Mouse (Mus musculus): Measurements from ENCODE around the gene Rbfox3. TPM values are rescaled to one million over a fixed set of nuclear protein-coding genes. Genes with fewer than 3 reads are reported as not detected.

The Rbfox3 gene
- polyA plus RNA-seq, 1 experiment from 2014 or later: 0.69 TPM

DNA sequence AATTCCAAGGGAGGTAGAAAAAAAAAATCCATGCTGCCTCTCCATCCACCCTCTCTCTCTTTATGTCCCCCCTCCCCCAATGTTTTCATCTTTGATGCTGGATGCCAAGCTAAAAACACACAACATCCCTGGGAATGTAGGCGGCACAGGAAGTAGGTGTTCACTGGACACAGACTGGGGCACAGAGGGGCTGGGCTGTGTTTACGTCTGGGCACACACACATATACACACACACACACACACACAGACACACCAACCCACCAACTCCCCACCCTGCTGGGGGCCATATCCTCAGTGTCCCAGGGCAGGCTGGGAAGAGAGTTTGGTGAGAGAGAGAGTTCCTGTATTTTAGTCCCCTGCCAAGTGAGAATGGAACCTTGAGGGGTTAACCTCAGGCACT is 417.9 kb downstream of the Rbfox3 start:
- 62% methylated on average over 2 of the region's 2 CpGs for WGBS (ENCODE audit: insufficient replicate concordance)
- H3K4me2 ChIP-seq: no peak overlapping the region
- H3K36me3 ChIP-seq (ENCODE audit: control insufficient read depth, insufficient read depth, low read length): no peaks in the 10 kb centered on the region

DNA sequence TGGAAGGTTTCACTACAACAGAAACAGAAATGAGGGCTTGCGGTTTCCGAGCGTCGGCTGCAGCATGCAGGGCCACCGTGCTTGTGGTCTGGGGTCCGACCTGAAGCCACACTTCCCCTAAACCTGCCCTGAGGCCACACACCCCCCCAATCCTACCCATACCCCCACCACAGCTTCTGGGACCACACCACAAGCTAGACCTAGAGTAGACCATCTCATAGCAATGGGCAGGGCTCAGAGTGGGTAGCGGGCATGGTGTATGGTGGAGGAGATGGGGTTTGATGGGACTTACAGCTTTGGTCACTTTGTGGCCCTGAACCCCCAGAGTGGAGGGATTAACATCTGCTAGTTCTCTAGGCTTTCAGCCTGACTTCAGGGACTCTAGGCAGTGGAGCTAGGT is 420.2 kb downstream of the Rbfox3 start:
- ATAC-seq (replicated peaks; ENCODE audit: insufficient number of reproducible peaks, low FRiP score, low TSS enrichment): no peak
- no peaks in the 10 kb centered on the region for H3K9me3 ChIP-seq (replicated peaks; ENCODE audit: control insufficient read depth, low read length)
- 86% methylated on average over 7 of the region's 7 CpGs for WGBS (ENCODE audit: insufficient replicate concordance)
- no peak overlapping the region for H3K27ac ChIP-seq (ENCODE audit: low read depth, low read length)
- H3K4me1 ChIP-seq (ENCODE audit: control insufficient read depth, insufficient read depth, low read length): peaks cover 3% of the 10 kb centered on the region; the same call in 1 of the 2 replicates
- no peak overlapping the region for H3K4me3 ChIP-seq (ENCODE audit: low read depth, low read length)
- peaks cover 11% of the 10 kb centered on the region for H3K27me3 ChIP-seq (ENCODE audit: control insufficient read depth, insufficient read depth, low read length)
- no peak overlapping the region for H3K4me2 ChIP-seq
- no peaks in the 10 kb centered on the region for H3K36me3 ChIP-seq (ENCODE audit: control insufficient read depth, insufficient read depth, low read length)
- no peak overlapping the region for H3K9ac ChIP-seq (ENCODE audit: low read depth, low read length)

More for the DNA sequence above, 417.9 kb downstream of the Rbfox3 start:
- H3K4me1 ChIP-seq (ENCODE audit: control insufficient read depth, insufficient read depth, low read length): peaks cover 3% of the 10 kb centered on the region; the same call in 1 of the 2 replicates
- ATAC-seq (replicated peaks; ENCODE audit: insufficient number of reproducible peaks, low FRiP score, low TSS enrichment): no peak
- H3K27ac ChIP-seq (ENCODE audit: low read depth, low read length): no peak overlapping the region
- no peak overlapping the region for H3K4me3 ChIP-seq (ENCODE audit: low read depth, low read length)
- H3K9ac ChIP-seq (ENCODE audit: low read depth, low read length): no peak overlapping the region
- no peaks in the 10 kb centered on the region for H3K9me3 ChIP-seq (replicated peaks; ENCODE audit: control insufficient read depth, low read length)
- peaks cover 11% of the 10 kb centered on the region for H3K27me3 ChIP-seq (ENCODE audit: control insufficient read depth, insufficient read depth, low read length)

- peak overlapping the region; percentile 23; the same call in 1 of the 2 replicates for H3K9ac ChIP-seq (ENCODE audit: low read depth, low read length)
- WGBS (ENCODE audit: insufficient replicate concordance): 15% methylated on average over 22 of the region's 22 CpGs
- H3K27ac ChIP-seq (ENCODE audit: low read depth, low read length): no peak overlapping the region
- H3K4me2 ChIP-seq: peak overlapping the region; percentile 46
- no peak overlapping the region for H3K4me3 ChIP-seq (ENCODE audit: low read depth, low read length)
- peaks cover 11% of the 10 kb centered on the region for H3K27me3 ChIP-seq (ENCODE audit: control insufficient read depth, insufficient read depth, low read length)
- H3K9me3 ChIP-seq (replicated peaks; ENCODE audit: control insufficient read depth, low read length): no peaks in the 10 kb centered on the region
- no peaks in the 10 kb centered on the region for H3K36me3 ChIP-seq (ENCODE audit: control insufficient read depth, insufficient read depth, low read length)
- H3K4me1 ChIP-seq (ENCODE audit: control insufficient read depth, insufficient read depth, low read length): peaks cover 3% of the 10 kb centered on the region; the same call in 1 of the 2 replicates
- no peak for ATAC-seq (replicated peaks; ENCODE audit: insufficient number of reproducible peaks, low FRiP score, low TSS enrichment)
Measured at GRCm38 (mm10) chr11:118490566-118491218, 420.7 kb downstream of the Rbfox3 start.

DNA sequence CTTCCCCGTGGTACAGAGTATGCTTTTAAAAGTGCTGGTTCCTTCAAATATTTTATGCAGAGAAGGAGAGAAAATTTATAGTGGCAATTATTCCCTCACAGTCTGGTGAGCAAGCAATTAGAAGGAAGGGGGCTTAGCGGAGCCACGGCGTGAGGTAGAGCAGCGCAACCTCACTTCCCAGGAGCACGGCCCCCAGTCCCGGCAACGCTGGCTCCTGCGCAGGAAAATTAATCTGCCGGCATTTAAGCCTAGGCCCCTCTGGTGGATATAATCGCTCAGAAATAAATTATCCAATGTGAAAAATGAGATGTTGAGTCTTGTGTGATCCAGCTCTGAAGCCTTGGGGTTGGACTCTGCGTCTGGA is 422.5 kb downstream of the Rbfox3 start:
- Histone ChIP-seq H3K36me3 (ENCODE audit: control insufficient read depth, insufficient read depth, low read length) (no peaks in the 10 kb centered on the region), H3K9me3 (replicated peaks; ENCODE audit: control insufficient read depth, low read length) (no peaks in the 10 kb centered on the region), H3K4me3 (ENCODE audit: low read depth, low read length) (no peak overlapping the region), H3K4me1 (ENCODE audit: control insufficient read depth, insufficient read depth, low read length) (no peaks in the 10 kb centered on the region), H3K9ac (ENCODE audit: low read depth, low read length) (no peak overlapping the region), H3K27ac (ENCODE audit: low read depth, low read length) (no peak overlapping the region), H3K27me3 (ENCODE audit: control insufficient read depth, insufficient read depth, low read length) (peaks cover 8% of the 10 kb centered on the region), H3K4me2 (no peak overlapping the region)
- no peak for ATAC-seq (replicated peaks; ENCODE audit: insufficient number of reproducible peaks, low FRiP score, low TSS enrichment)
- WGBS (ENCODE audit: insufficient replicate concordance): 85% methylated on average over 12 of the region's 12 CpGs

DNA sequence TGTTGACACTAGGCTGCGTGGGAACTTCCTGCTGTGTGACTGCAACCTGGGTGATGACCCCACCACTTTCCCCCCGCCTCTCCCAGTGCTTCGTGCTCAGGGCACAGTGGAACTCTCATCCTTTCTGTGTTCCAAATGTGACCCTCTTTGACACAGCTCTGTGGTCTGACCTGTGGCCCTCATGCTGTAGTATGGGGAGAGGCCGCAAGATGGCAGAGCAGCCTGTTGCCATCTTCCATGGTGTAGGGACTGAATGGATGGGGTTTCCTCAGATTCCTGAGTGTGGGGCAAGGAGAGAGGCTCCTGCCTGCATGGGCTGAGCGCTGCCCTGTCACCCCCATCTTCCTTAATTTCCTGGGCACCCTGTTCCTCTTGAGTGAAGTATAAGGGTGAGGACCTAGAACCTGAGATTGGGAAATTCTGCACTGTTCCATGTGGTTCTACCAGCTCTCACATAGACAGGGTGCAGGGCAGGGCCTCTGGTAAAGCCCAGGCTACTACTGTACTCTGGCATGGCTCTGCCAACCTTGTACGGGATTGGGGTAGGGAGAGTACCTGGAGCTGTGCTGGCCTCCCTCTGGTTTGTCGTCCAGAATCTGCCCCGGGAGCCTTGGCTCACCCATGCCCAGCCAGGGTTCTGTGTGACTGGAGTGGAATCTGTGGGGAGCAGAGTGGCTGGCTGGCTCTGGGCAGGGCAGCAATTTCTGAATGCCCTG is 423.0 kb downstream of the Rbfox3 start:
- Histone ChIP-seq H3K4me2 (no peak overlapping the region), H3K4me3 (ENCODE audit: low read depth, low read length) (no peak overlapping the region), H3K4me1 (ENCODE audit: control insufficient read depth, insufficient read depth, low read length) (no peaks in the 10 kb centered on the region), H3K9me3 (replicated peaks; ENCODE audit: control insufficient read depth, low read length) (no peaks in the 10 kb centered on the region), H3K27me3 (ENCODE audit: control insufficient read depth, insufficient read depth, low read length) (peaks cover 8% of the 10 kb centered on the region), H3K27ac (ENCODE audit: low read depth, low read length) (no peak overlapping the region), H3K36me3 (ENCODE audit: control insufficient read depth, insufficient read depth, low read length) (no peaks in the 10 kb centered on the region), H3K9ac (ENCODE audit: low read depth, low read length) (no peak overlapping the region)
- no peak for ATAC-seq (replicated peaks; ENCODE audit: insufficient number of reproducible peaks, low FRiP score, low TSS enrichment)
- WGBS (ENCODE audit: insufficient replicate concordance): 68% methylated on average over 8 of the region's 8 CpGs

GRCm38 (mm10) chr11:118486881-118487772 is 424.3 kb downstream of the Rbfox3 start:
- WGBS (ENCODE audit: insufficient replicate concordance): 83% methylated on average over 29 of the region's 29 CpGs
- Histone ChIP-seq H3K4me3 (ENCODE audit: low read depth, low read length) (no peak overlapping the region), H3K36me3 (ENCODE audit: control insufficient read depth, insufficient read depth, low read length) (peaks cover 3% of the 10 kb centered on the region; the same call in 1 of the 2 replicates), H3K27ac (ENCODE audit: low read depth, low read length) (no peak overlapping the region), H3K9me3 (replicated peaks; ENCODE audit: control insufficient read depth, low read length) (no peaks in the 10 kb centered on the region), H3K27me3 (ENCODE audit: control insufficient read depth, insufficient read depth, low read length) (peaks cover 8% of the 10 kb centered on the region), H3K9ac (ENCODE audit: low read depth, low read length) (no peak overlapping the region), H3K4me2 (no peak overlapping the region), H3K4me1 (ENCODE audit: control insufficient read depth, insufficient read depth, low read length) (no peaks in the 10 kb centered on the region)
- ATAC-seq (replicated peaks; ENCODE audit: insufficient number of reproducible peaks, low FRiP score, low TSS enrichment): no peak

DNA sequence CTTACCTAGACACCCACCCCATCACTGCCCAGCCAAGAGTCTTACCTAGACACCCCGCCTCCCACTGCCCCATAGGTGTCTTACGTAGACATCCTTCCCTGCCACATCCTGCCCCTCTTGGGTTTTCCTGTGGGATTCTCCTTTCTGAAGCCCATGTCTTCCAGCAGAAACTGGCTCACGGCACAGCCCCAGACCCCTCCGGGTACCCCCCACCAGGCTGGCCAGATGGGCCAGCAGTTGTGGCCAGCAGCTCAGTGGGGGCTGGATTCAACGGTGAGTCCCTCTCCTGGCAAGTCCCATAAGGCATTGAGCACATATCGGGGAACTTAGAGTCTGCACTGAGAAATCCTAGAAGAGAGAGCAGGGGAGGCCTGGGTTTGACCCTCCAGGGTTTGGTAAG is 425.1 kb downstream of the Rbfox3 start:
- H3K27me3 ChIP-seq (ENCODE audit: control insufficient read depth, insufficient read depth, low read length): peaks cover 8% of the 10 kb centered on the region
- H3K4me1 ChIP-seq (ENCODE audit: control insufficient read depth, insufficient read depth, low read length): no peaks in the 10 kb centered on the region
- H3K9ac ChIP-seq (ENCODE audit: low read depth, low read length): no peak overlapping the region
- peaks cover 3% of the 10 kb centered on the region; the same call in 1 of the 2 replicates for H3K36me3 ChIP-seq (ENCODE audit: control insufficient read depth, insufficient read depth, low read length)
- H3K27ac ChIP-seq (ENCODE audit: low read depth, low read length): no peak overlapping the region
- 76% methylated on average over 6 of the region's 6 CpGs for WGBS (ENCODE audit: insufficient replicate concordance)
- no peak overlapping the region for H3K4me2 ChIP-seq
- no peak for ATAC-seq (replicated peaks; ENCODE audit: insufficient number of reproducible peaks, low FRiP score, low TSS enrichment)
- no peak overlapping the region for H3K4me3 ChIP-seq (ENCODE audit: low read depth, low read length)
- no peaks in the 10 kb centered on the region for H3K9me3 ChIP-seq (replicated peaks; ENCODE audit: control insufficient read depth, low read length)

DNA sequence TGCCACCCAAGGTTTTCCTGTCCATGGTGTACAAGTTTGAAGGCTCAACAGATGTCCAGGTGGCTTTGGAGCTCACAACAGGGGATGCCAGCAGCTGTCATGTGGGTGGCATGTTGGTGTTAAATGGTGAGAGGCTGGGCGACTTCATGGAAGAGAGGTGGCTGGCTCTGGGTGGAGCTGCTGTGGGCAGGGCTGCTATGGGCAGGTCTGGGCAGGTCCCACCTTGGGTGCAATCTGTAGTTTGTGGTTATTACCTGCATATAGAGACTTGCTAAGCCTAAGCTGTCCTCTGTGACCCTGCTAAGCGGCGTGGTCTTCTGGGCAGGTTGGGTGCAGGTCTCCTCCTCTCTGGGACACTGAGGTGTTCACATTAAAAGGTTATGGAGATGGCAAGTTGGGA is 425.6 kb downstream of the Rbfox3 start:
- Histone ChIP-seq H3K4me1 (ENCODE audit: control insufficient read depth, insufficient read depth, low read length) (no peaks in the 10 kb centered on the region), H3K9ac (ENCODE audit: low read depth, low read length) (no peak overlapping the region), H3K9me3 (replicated peaks; ENCODE audit: control insufficient read depth, low read length) (no peaks in the 10 kb centered on the region), H3K4me3 (ENCODE audit: low read depth, low read length) (no peak overlapping the region), H3K27ac (ENCODE audit: low read depth, low read length) (no peak overlapping the region), H3K4me2 (no peak overlapping the region), H3K27me3 (ENCODE audit: control insufficient read depth, insufficient read depth, low read length) (peaks cover 8% of the 10 kb centered on the region), H3K36me3 (ENCODE audit: control insufficient read depth, insufficient read depth, low read length) (peaks cover 3% of the 10 kb centered on the region; the same call in 1 of the 2 replicates)
- WGBS (ENCODE audit: insufficient replicate concordance): 76% methylated on average over 3 of the region's 3 CpGs
- ATAC-seq (replicated peaks; ENCODE audit: insufficient number of reproducible peaks, low FRiP score, low TSS enrichment): 0 out of 2 replicates have a peak, but pooled peaks have one; percentile 16
